Mouse (Mus musculus) CH12.LX (cell line): ENCODE results near the gene Cdyl. TPM values are rescaled to one million over a fixed set of nuclear protein-coding genes. Genes with fewer than 3 reads are reported as not detected.

Experiments
- DNase-seq: peaks from one replicate; pipeline ENCODE4 v3.0.0-alpha.2; 2013; ENCODE audit errors: extremely low read depth
- H3K27ac ChIP-seq: 2 replicates; pipeline ENCODE4 v1.5.1; 2012; ENCODE audit warnings: low read depth, mild to moderate bottlenecking, control low read depth, moderate library complexity; ENCODE audit not compliant: insufficient read depth
- H3K27me3 ChIP-seq: replicated peaks from 2 replicates; pipeline ENCODE3; 2012; ENCODE audit warnings: inconsistent platforms
- H3K36me3 ChIP-seq, 2 experiments: replicated peaks in 1 of 2; 2 replicates each; pipeline versions ENCODE3 to v1.6.1; 2012; ENCODE audit warnings: inconsistent platforms in 1 of 2, low read length in 1 of 2, mild to moderate bottlenecking in 1 of 2, mixed read lengths in 1 of 2, moderate library complexity in 1 of 2; ENCODE audit not compliant: control insufficient read depth in 1 of 2, insufficient read depth in 1 of 2
- H3K4me1 ChIP-seq, 2 experiments: 2 replicates each; pipeline ENCODE4 v1.6.1; 2012; ENCODE audit warnings: inconsistent platforms in 1 of 2, moderate library complexity in 1 of 2; ENCODE audit not compliant: insufficient read depth in 2 of 2, control insufficient read depth in 1 of 2
- H3K4me2 ChIP-seq: 2 replicates; pipeline ENCODE4 v1.6.1; 2012; ENCODE audit warnings: low read depth, mild to moderate bottlenecking, control low read depth; ENCODE audit not compliant: poor library complexity, insufficient read depth, severe bottlenecking
- H3K4me3 ChIP-seq, 3 experiments: fragments of 150-350 bp in 1 of 3; sonication (generic) in 1 of 3; replicated peaks in 1 of 3; 2 replicates each; pipeline versions ENCODE3 to v1.5.1; 2011 to 2012; ENCODE audit warnings: low read depth in 2 of 3, low read length in 2 of 3, mild to moderate bottlenecking in 2 of 3, moderate library complexity in 2 of 3, control low read depth in 1 of 3, improper control_type of control experiment in 1 of 3, inconsistent platforms in 1 of 3, mixed read lengths in 1 of 3; ENCODE audit not compliant: poor library complexity in 1 of 3
- H3K79me2 ChIP-seq: replicated peaks from 2 replicates; pipeline ENCODE4 v1.6.1; 2012; ENCODE audit warnings: mild to moderate bottlenecking, moderate library complexity; ENCODE audit not compliant: control insufficient read depth, poor library complexity, insufficient read depth, severe bottlenecking; ENCODE audit errors: extremely low read depth
- H3K9ac ChIP-seq: 2 replicates; pipeline ENCODE4 v1.6.1; 2012; ENCODE audit warnings: low read depth, mild to moderate bottlenecking, control low read depth, moderate library complexity; ENCODE audit not compliant: insufficient read depth
- H3K9me3 ChIP-seq: replicated peaks from 2 replicates; pipeline ENCODE3; 2012; ENCODE audit warnings: low read length, inconsistent platforms, mixed read lengths
- BHLHE40 ChIP-seq: IDR thresholded peaks from 2 replicates; pipeline ENCODE4 v1.6.1; 2011; ENCODE audit warnings: mild to moderate bottlenecking, low read depth, low read length, improper control_type of control experiment
- CHD1 ChIP-seq: IDR thresholded peaks from 2 replicates; pipeline ENCODE4 v1.6.1; 2012; ENCODE audit warnings: low read depth, low read length, improper control_type of control experiment, inconsistent platforms
- CTCF ChIP-seq, 2 experiments: IDR thresholded peaks in 1 of 2; conservative IDR thresholded peaks in 1 of 2; 2 replicates each; pipeline ENCODE4 v1.5.1; 2011 to 2012; ENCODE audit warnings: low read depth in 2 of 2, low read length in 2 of 2, improper control_type of control experiment in 1 of 2, inconsistent platforms in 1 of 2, mild to moderate bottlenecking in 1 of 2, moderate library complexity in 1 of 2
- E2F4 ChIP-seq: IDR thresholded peaks from 2 replicates; pipeline ENCODE4 v1.6.1; 2011; ENCODE audit warnings: low read depth, low read length, improper control_type of control experiment; ENCODE audit not compliant: insufficient replicate concordance
- ETS1 ChIP-seq: conservative IDR thresholded peaks from 2 replicates; pipeline ENCODE4 v1.6.1; 2012; ENCODE audit warnings: low read depth, mild to moderate bottlenecking, inconsistent platforms, low read length, improper control_type of control experiment, moderate library complexity
- GABPA ChIP-seq: IDR thresholded peaks from 2 replicates; pipeline ENCODE4 v1.6.1; 2012; ENCODE audit warnings: low read depth, low read length, improper control_type of control experiment, inconsistent platforms; ENCODE audit not compliant: insufficient replicate concordance
- HCFC1 ChIP-seq: IDR thresholded peaks from 2 replicates; pipeline ENCODE4 v1.6.1; 2012; ENCODE audit warnings: low read depth, mild to moderate bottlenecking, inconsistent platforms, low read length, improper control_type of control experiment
- IRF4 ChIP-seq: IDR thresholded peaks from 2 replicates; pipeline ENCODE4 v1.6.1; 2014; ENCODE audit warnings: low read depth, mild to moderate bottlenecking, inconsistent platforms, low read length, improper control_type of control experiment
- JUN ChIP-seq: IDR thresholded peaks from 2 replicates; pipeline ENCODE4 v1.6.1; 2011; ENCODE audit warnings: low read depth, mild to moderate bottlenecking, low read length, improper control_type of control experiment, moderate library complexity; ENCODE audit not compliant: insufficient read depth
- KAT2A ChIP-seq: IDR thresholded peaks from 2 replicates; pipeline ENCODE4 v1.6.1; 2012; ENCODE audit warnings: low read length, improper control_type of control experiment, inconsistent platforms; ENCODE audit not compliant: insufficient replicate concordance
- MEF2A ChIP-seq: IDR thresholded peaks from 2 replicates; pipeline ENCODE4 v1.6.1; 2014; ENCODE audit warnings: low read depth, mild to moderate bottlenecking, inconsistent platforms, low read length, improper control_type of control experiment, borderline replicate concordance
- MXI1 ChIP-seq: IDR thresholded peaks from 2 replicates; pipeline ENCODE4 v1.6.1; 2011; ENCODE audit warnings: mild to moderate bottlenecking, low read depth, low read length, improper control_type of control experiment
- MYC ChIP-seq: IDR thresholded peaks from 2 replicates; pipeline ENCODE4 v1.6.1; 2011; ENCODE audit warnings: low read depth, mild to moderate bottlenecking, improper control_type of control experiment, low read length
- NELFE ChIP-seq: IDR thresholded peaks from 2 replicates; pipeline ENCODE4 v1.6.1; 2011; ENCODE audit warnings: low read depth, low read length, improper control_type of control experiment
- PAX5 ChIP-seq: IDR thresholded peaks from 2 replicates; pipeline ENCODE4 v1.6.1; 2012; ENCODE audit warnings: low read length, inconsistent platforms, mixed read lengths
- POLR2A ChIP-seq: IDR thresholded peaks from 2 replicates; pipeline ENCODE4 v1.6.1; 2011; ENCODE audit warnings: low read depth, mild to moderate bottlenecking, improper control_type of control experiment, low read length
- POLR2AphosphoS2 ChIP-seq: IDR thresholded peaks from 2 replicates; pipeline ENCODE4 v1.6.1; 2011; ENCODE audit warnings: low read depth, low read length, improper control_type of control experiment
- RAD21 ChIP-seq: IDR thresholded peaks from 2 replicates; pipeline ENCODE4 v1.6.1; 2011; ENCODE audit warnings: low read depth, mild to moderate bottlenecking, low read length, improper control_type of control experiment, moderate library complexity
- RCOR1 ChIP-seq: conservative IDR thresholded peaks from 2 replicates; pipeline ENCODE4 v1.6.1; 2012; ENCODE audit warnings: low read depth, mild to moderate bottlenecking, inconsistent platforms, low read length, improper control_type of control experiment
- TBP ChIP-seq: conservative IDR thresholded peaks from 2 replicates; pipeline ENCODE4 v1.6.1; 2011; ENCODE audit warnings: low read depth, low read length, improper control_type of control experiment
- TCF12 ChIP-seq: IDR thresholded peaks from 2 replicates; pipeline ENCODE4 v1.6.1; 2014; ENCODE audit warnings: low read depth, mild to moderate bottlenecking, inconsistent platforms, low read length, improper control_type of control experiment
- USF1 ChIP-seq: IDR thresholded peaks from 2 replicates; pipeline ENCODE4 v1.6.1; 2014; ENCODE audit warnings: low read depth, mild to moderate bottlenecking, inconsistent platforms, low read length, improper control_type of control experiment
- USF2 ChIP-seq: conservative IDR thresholded peaks from 2 replicates; pipeline ENCODE4 v1.6.1; 2011; ENCODE audit warnings: low read depth, low read length, improper control_type of control experiment
- ZKSCAN1 ChIP-seq: IDR thresholded peaks from 2 replicates; pipeline ENCODE4 v1.6.1; 2012; ENCODE audit warnings: low read depth, inconsistent platforms, low read length, improper control_type of control experiment, borderline replicate concordance
- ZMIZ1 ChIP-seq: IDR thresholded peaks from 2 replicates; pipeline ENCODE4 v1.6.1; 2012; ENCODE audit warnings: low read depth, mild to moderate bottlenecking, inconsistent platforms, low read length, improper control_type of control experiment
- dilution Hi-C: fragments of 300-500 bp; cut with MboI; formaldehyde crosslinking; loops from 2 replicates; pipeline ENCODE4 v1.14.3; 2020; ENCODE audit warnings: low sequenced_read_pairs; ENCODE audit not compliant: extremely low pct_unique_long_range_greater_than_20kb, extremely low pct_ligation_motif_present
- in situ Hi-C: fragments of 300-500 bp; cut with MboI; formaldehyde crosslinking; loops from 3 replicates; pipeline ENCODE4 v1.14.3; 2019; ENCODE audit warnings: low sequenced_read_pairs, low pct_ligation_motif_present, low pct_unique_long_range_greater_than_20kb, mixed read lengths
- polyA plus RNA-seq: library from polyadenylated mRNA; unstranded; fragments of >175 nt; gene quantifications from 2 replicates; pipeline ENCODE4 v1.2.1, GENCODE M21; 2012; ENCODE audit warnings: low read depth; ENCODE audit not compliant: insufficient read length
- total RNA-seq, 2 experiments: library from RNA; depleted of rRNA; stranded (reverse); fragments of 300-350 nt in 1 of 2; fragments of >200 nt in 1 of 2; gene quantifications; 2 replicates each; pipeline ENCODE4 v1.2.3; 2012 to 2014

Gene Cdyl
- total and polyA plus RNA-seq, 3 experiments: 5.7 to 9.1 (median 8.3) TPM

DNA sequence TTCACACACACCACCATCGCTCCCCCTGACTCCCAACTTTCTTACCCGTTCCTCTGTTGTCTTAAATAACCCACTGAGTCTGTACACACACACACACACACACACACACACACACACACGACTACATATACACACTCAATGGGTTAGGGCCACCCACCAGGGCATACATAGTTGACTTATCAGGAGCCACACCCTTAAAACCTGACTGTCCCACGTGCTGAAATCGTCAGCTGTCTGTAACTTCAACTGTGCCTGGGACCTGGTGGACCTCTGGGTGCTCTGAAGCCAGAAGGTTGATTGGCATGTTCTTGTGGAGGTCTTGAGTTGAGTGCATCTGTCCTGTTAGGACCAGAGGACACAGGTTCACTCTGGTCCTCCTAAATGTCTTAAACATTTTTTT lies 90.0 kb downstream of the Cdyl start:
- no peak overlapping the region for H3K4me2 ChIP-seq

DNA sequence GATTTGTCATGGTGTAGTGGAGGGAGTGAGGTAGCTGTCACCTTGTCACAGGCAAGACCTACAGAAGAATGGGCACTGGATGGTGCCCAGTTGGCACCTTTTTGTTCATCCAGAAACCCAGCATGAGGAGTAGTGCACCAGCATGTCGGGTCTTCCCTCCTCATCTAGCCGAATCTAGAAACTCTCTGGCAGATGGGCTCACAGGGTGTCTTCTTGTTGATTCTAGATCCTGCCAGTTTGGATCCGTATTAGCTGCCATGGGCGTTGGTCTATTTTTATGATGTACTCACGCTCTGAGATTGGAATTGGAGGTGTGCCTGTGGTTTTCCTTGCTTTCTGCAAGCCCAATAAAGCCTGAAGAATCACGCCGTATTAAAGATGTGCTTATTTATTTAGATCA lies 92.4 kb downstream of the Cdyl start:
- dilution Hi-C loops (no loop called here), in situ Hi-C loops (loop anchor here (25.0 kb wide), 1 partner anchor 715 kb away; the partner anchor contains the start of gene Eci2)
- H3K4me2 ChIP-seq: no peak overlapping the region
- no peak overlapping the region for H3K27ac ChIP-seq
- peaks cover 4 to 40% of the 10 kb centered on the region in 2 experiments; a peak in 3 of 4 replicates for H3K4me1 ChIP-seq
- DNase-seq: no peak
- H3K4me3 ChIP-seq: no peak overlapping the region
- H3K9ac ChIP-seq: no peak overlapping the region
- peaks cover 6% of the 10 kb centered on the region for H3K9me3 ChIP-seq
- peaks cover 0 to 7% of the 10 kb centered on the region in 2 experiments for H3K36me3 ChIP-seq
- TF ChIP-seq MYC (no peak), USF1 (no peak), KAT2A (no peak), POLR2A (no peak), JUN (no peak), MEF2A (no peak), USF2 (no peak), ZKSCAN1 (no peak), ZMIZ1 (no peak), PAX5 (no peak), TBP (no peak), POLR2AphosphoS2 (no peak), BHLHE40 (no peak), IRF4 (no peak), CTCF (conservative IDR thresholded peaks at IDR 0.05 in 1 of 2, IDR thresholded peaks at IDR 0.05 in 1 of 2; ENCODE audit: low read depth in 2 of 2, low read length in 2 of 2) (no peak), RCOR1 (no peak), CHD1 (no peak)
- H3K79me2 ChIP-seq: peaks cover 26% of the 10 kb centered on the region
- no peaks in the 10 kb centered on the region for H3K27me3 ChIP-seq

More for the DNA sequence above, 90.0 kb downstream of the Cdyl start:
- Histone ChIP-seq H3K4me3 (no peak overlapping the region), H3K36me3 (peaks cover 0 to 17% of the 10 kb centered on the region in 2 experiments), H3K9me3 (peaks cover 19% of the 10 kb centered on the region), H3K4me1 (peaks cover 4 to 18% of the 10 kb centered on the region in 2 experiments; a peak in 3 of 4 replicates), H3K27me3 (no peaks in the 10 kb centered on the region), H3K79me2 (peaks cover 35% of the 10 kb centered on the region), H3K27ac (no peak overlapping the region), H3K9ac (no peak overlapping the region)
- TF ChIP-seq MEF2A (no peak), KAT2A (no peak), ETS1 (no peak), MXI1 (no peak), HCFC1 (no peak), GABPA (no peak), USF2 (no peak), ZKSCAN1 (no peak), RAD21 (no peak), TCF12 (no peak), E2F4 (no peak), NELFE (no peak), CHD1 (no peak), TBP (no peak), JUN (no peak)
- dilution Hi-C loops (no loop called here), in situ Hi-C loops (loop anchor here (25.0 kb wide), 1 partner anchor 712 kb away; the partner anchor contains the start of gene Eci2)
- no peak for DNase-seq
